Mouse (Mus musculus) heart, embryonic 16.5 days (tissue): ENCODE results near the gene Nfu1. TPM values are rescaled to one million over a fixed set of nuclear protein-coding genes. Genes with fewer than 3 reads are reported as not detected.

Source experiments
- ATAC-seq: fragments of 200-750 bp; cut with Nextera tagmentation; replicated peaks from 2 replicates; pipeline ENCODE4 v1.8.0; 2017; ENCODE audit warnings: moderate number of reproducible peaks; ENCODE audit not compliant: insufficient read depth, low FRiP score; ENCODE audit errors: extremely low read depth
- H3K27ac ChIP-seq: fragments of 300-500 bp; sonication (generic); 2 replicates; pipeline ENCODE4 v1.5.1; 2014; ENCODE audit warnings: mild to moderate bottlenecking, low read length, control low read depth, moderate library complexity
- H3K27me3 ChIP-seq: fragments of 300-500 bp; sonication (generic); 2 replicates; pipeline ENCODE4 v1.6.1; 2014; ENCODE audit warnings: low read length, mixed read lengths; ENCODE audit not compliant: control insufficient read depth, insufficient read depth
- H3K36me3 ChIP-seq: fragments of 300-500 bp; sonication (generic); 2 replicates; pipeline ENCODE4 v1.6.1; 2014; ENCODE audit not compliant: control insufficient read depth, insufficient read depth
- H3K4me1 ChIP-seq: fragments of 300-500 bp; sonication (generic); 2 replicates; pipeline ENCODE4 v1.6.1; 2014; ENCODE audit warnings: low read length, mixed read lengths; ENCODE audit not compliant: control insufficient read depth, insufficient read depth
- H3K4me2 ChIP-seq: fragments of 300-500 bp; sonication (generic); 2 replicates; pipeline ENCODE4 v1.6.1; 2014; ENCODE audit warnings: low read depth, mild to moderate bottlenecking, control low read depth, low read length
- H3K4me3 ChIP-seq: fragments of 300-500 bp; sonication (generic); 2 replicates; pipeline ENCODE4 v1.5.1; 2014; ENCODE audit warnings: mild to moderate bottlenecking, control low read depth, low read length
- H3K9ac ChIP-seq: fragments of 300-500 bp; sonication (generic); 2 replicates; pipeline ENCODE4 v1.6.1; 2014; ENCODE audit warnings: low read length, control low read depth
- H3K9me3 ChIP-seq: fragments of 300-500 bp; sonication (generic); replicated peaks from 2 replicates; pipeline ENCODE4 v1.6.1; 2016; ENCODE audit warnings: low read length; ENCODE audit not compliant: control insufficient read depth
- WGBS: fragments of 180-500 bp; shearing (Covaris S2); extraction: QIAGEN DNeasy Blood & Tissue Kit; methylation state at CpG from one replicate; pipeline ENCODE4 v1.1.7; 2014; 5-methylcytosine and 5-hydroxymethylcytosine counted together
- polyA plus RNA-seq: library from polyadenylated mRNA; unstranded; fragments of >200 nt; fragmentation: Nextera tagmentation; extraction: Ambion mirVana; gene quantifications from 2 replicates; pipeline ENCODE4 v1.2.1, GENCODE M21; 2015

Gene Nfu1
- 97.3 and 98.5 TPM in 2 replicates for polyA plus RNA-seq

DNA sequence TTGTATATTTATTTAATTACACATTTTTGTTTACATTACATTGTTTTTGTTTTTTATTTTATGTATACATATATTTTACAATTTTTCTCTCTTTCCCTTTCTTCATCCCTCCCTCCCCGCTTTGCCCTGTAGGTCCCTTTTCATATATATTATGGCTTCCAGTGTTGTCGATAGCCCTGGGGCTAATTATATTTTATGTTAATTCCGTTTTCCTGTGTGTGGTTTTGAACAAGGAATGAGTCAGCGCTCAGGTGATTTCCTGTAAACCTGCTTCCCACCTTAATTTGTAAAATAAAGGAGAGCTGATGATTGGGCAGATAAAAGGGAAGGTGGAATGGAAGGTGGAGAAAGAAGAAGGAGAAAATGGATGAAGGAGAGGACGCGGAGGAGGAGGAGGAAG, at the start of gene Nfu1:
Gene Nfu1, plus strand, starts transcription at position 350 of the 400 bp plus-strand sequence.
- Histone ChIP-seq H3K4me3 (peak within 1 kb of the TSS; percentile 74), H3K4me1 (peaks cover 8% of the 10 kb centered on the region)
- 68% methylated on average over 6 of the region's 6 CpGs for WGBS

GRCm38 (mm10) chr6:86963987-86964685, 44.9 kb upstream of the Nfu1 start:
- Histone ChIP-seq H3K27ac (no peak overlapping the region), H3K9me3 (no peaks in the 10 kb centered on the region), H3K36me3 (peaks cover 58% of the 10 kb centered on the region), H3K4me2 (no peak overlapping the region), H3K9ac (no peak overlapping the region), H3K4me1 (no peaks in the 10 kb centered on the region), H3K27me3 (no peaks in the 10 kb centered on the region), H3K4me3 (no peak overlapping the region)
- no peak for ATAC-seq
- 86% methylated on average over 7 of the region's 7 CpGs for WGBS

More for the DNA sequence above, at the start of gene Nfu1:
- H3K36me3 ChIP-seq, result peaks cover 9% of the 10 kb centered on the region
- peak within 1 kb of the TSS; percentile 91 for H3K9ac ChIP-seq
- ATAC-seq, result no peak
- no peaks in the 10 kb centered on the region for H3K27me3 ChIP-seq
- peak within 1 kb of the TSS; percentile 86 for H3K27ac ChIP-seq
- no peaks in the 10 kb centered on the region for H3K9me3 ChIP-seq
- peak within 1 kb of the TSS; percentile 61 for H3K4me2 ChIP-seq

- WGBS, result 73% methylated on average over 2 of the region's 2 CpGs
- peaks cover 55% of the 10 kb centered on the region for H3K36me3 ChIP-seq
- no peak for ATAC-seq
- H3K9me3 ChIP-seq, result no peaks in the 10 kb centered on the region
- no peaks in the 10 kb centered on the region for H3K4me1 ChIP-seq
- no peak overlapping the region for H3K4me2 ChIP-seq
- no peaks in the 10 kb centered on the region for H3K27me3 ChIP-seq
- H3K4me3 ChIP-seq, result no peak overlapping the region
- no peak overlapping the region for H3K9ac ChIP-seq
- H3K27ac ChIP-seq, result no peak overlapping the region
Observed at GRCm38 (mm10) chr6:86967166-86967565, 41.9 kb upstream of the Nfu1 start.

GRCm38 (mm10) chr6:86973956-86974355, 35.1 kb upstream of the Nfu1 start:
- no peaks in the 10 kb centered on the region for H3K9me3 ChIP-seq
- no peaks in the 10 kb centered on the region for H3K4me1 ChIP-seq
- WGBS, result 95% methylated on average over 4 of the region's 4 CpGs
- H3K9ac ChIP-seq, result no peak overlapping the region
- ATAC-seq, result no peak
- H3K36me3 ChIP-seq, result peaks cover 41% of the 10 kb centered on the region
- no peaks in the 10 kb centered on the region for H3K27me3 ChIP-seq
- no peak overlapping the region for H3K4me3 ChIP-seq
- no peak overlapping the region for H3K27ac ChIP-seq
- no peak overlapping the region for H3K4me2 ChIP-seq

DNA sequence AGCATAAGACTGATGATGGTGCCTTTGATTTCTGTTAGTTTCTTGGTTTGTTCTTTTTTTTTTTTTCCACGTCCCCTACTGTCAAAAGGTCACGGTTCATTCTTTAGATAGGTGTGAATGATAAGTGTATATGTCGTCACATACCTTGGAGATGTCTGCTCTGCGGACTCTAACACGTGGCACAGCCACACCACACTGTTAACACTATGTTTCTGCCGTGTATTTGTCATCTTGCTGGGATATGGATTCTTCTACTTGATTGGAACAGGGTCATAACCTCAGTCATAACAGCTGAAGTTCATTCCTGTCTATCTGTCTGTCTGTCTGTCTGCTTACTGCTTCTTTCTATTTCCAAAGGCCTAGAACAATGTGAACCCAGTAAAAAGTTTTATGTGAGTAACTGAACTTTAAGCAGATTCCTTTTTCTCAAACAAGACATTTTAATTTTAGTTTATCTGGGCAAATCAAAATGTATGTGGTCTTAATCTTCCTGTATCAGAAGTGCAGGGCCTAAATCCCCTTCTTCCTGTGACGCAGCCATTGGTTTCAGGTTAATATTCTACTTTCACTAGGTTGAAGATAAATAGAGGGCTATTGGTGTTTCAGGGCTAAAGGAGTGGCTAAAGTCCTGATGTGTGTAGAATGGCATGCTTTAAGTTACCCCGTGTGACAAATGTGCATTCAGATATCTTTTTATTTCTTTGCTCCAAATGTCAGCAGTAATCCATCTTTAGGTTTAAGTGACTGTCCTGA, 30.7 kb upstream of the Nfu1 start:
- Histone ChIP-seq H3K36me3 (peaks cover 26% of the 10 kb centered on the region), H3K9me3 (no peaks in the 10 kb centered on the region), H3K9ac (no peak overlapping the region), H3K4me2 (no peak overlapping the region), H3K27ac (no peak overlapping the region), H3K4me3 (no peak overlapping the region), H3K4me1 (no peaks in the 10 kb centered on the region), H3K27me3 (no peaks in the 10 kb centered on the region)
- ATAC-seq, result no peak
- WGBS, result 62% methylated on average over 8 of the region's 8 CpGs

DNA sequence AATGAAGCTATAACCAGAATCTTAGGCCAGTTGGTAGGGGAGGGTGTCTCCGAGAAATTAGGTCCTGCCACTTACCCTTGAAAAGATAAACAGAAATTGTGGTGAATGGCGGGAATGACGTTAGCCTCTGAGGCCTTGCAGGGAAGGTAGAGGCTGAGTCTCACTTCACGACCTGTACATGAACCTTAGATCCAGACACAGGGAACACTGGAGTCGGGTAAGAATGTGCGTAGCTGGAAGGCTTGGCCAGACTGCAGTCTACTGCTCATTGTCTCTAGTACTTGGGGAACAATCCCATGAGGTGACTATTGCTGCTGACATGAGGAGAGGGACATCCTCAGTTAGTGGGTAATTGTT, 30.1 kb upstream of the Nfu1 start:
- no peak for ATAC-seq
- Histone ChIP-seq H3K4me2 (no peak overlapping the region), H3K4me3 (no peak overlapping the region), H3K36me3 (peaks cover 24% of the 10 kb centered on the region), H3K9me3 (no peaks in the 10 kb centered on the region), H3K27me3 (no peaks in the 10 kb centered on the region), H3K27ac (no peak overlapping the region), H3K9ac (no peak overlapping the region), H3K4me1 (no peaks in the 10 kb centered on the region)
- WGBS, result 53% methylated on average over 6 of the region's 6 CpGs

- 70% methylated on average over 2 of the region's 2 CpGs for WGBS
- Histone ChIP-seq H3K9me3 (no peaks in the 10 kb centered on the region), H3K27me3 (no peaks in the 10 kb centered on the region), H3K4me1 (no peaks in the 10 kb centered on the region), H3K27ac (no peak overlapping the region), H3K9ac (no peak overlapping the region), H3K4me2 (no peak overlapping the region), H3K36me3 (peaks cover 23% of the 10 kb centered on the region), H3K4me3 (no peak overlapping the region)
- ATAC-seq, result no peak
Observed at GRCm38 (mm10) chr6:86981206-86981605, 27.8 kb upstream of the Nfu1 start.

- Histone ChIP-seq H3K36me3 (peaks cover 12% of the 10 kb centered on the region; the same call in 1 of the 2 replicates), H3K27ac (no peak overlapping the region), H3K4me1 (peaks cover 22% of the 10 kb centered on the region)
Observed at GRCm38 (mm10) chr6:86985314-86986106, 23.5 kb upstream of the Nfu1 start.

More at GRCm38 (mm10) chr6:86985314-86986106, 23.5 kb upstream of the Nfu1 start:
- Histone ChIP-seq H3K4me2 (no peak overlapping the region), H3K9me3 (no peaks in the 10 kb centered on the region), H3K9ac (no peak overlapping the region), H3K4me3 (no peak overlapping the region), H3K27me3 (no peaks in the 10 kb centered on the region)
- ATAC-seq, result no peak
- 77% methylated on average over 8 of the region's 8 CpGs for WGBS
